Comparison of ENCODE assay signal across 8 mouse cellular contexts in genomic region chr6:90764753-90765152, GRCm38 (mm10).
A peak's percentile ranks its signal among the peaks of the same experiment; 100 is the strongest.
DNase-seq lines count a peak whose midpoint lies in the region; ATAC-seq and TF ChIP-seq lines count a peak whose summit lies in the region.

No protein-coding gene starts in this region.

- no peaks in the 10 kb centered on the region for H3K9me3 ChIP-seq in forebrain, embryonic 10.5 days
- no peaks in the 10 kb centered on the region for H3K9me3 ChIP-seq in forebrain, postnatal 0 days (ENCODE audit: low read length)
- no peaks in the 10 kb centered on the region for H3K9me3 ChIP-seq in heart, embryonic 11.5 days (replicated peaks; ENCODE audit: control insufficient read depth, low read length)
- no peaks in the 10 kb centered on the region for H3K9me3 ChIP-seq in midbrain, embryonic 12.5 days

- H3K79me3 ChIP-seq in C2C12 (ENCODE audit: low read depth), result peaks cover 14% of the 10 kb centered on the region

- no peaks in the 10 kb centered on the region for H3K27me3 ChIP-seq in forebrain, embryonic 10.5 days (ENCODE audit: poor library complexity, severe bottlenecking)
- H3K27me3 ChIP-seq in forebrain, postnatal 0 days (ENCODE audit: insufficient read depth, low read length), result no peaks in the 10 kb centered on the region
- H3K27me3 ChIP-seq in C2C12 (ENCODE audit: control insufficient read depth, insufficient read depth, insufficient read length), result no peaks in the 10 kb centered on the region
- no peaks in the 10 kb centered on the region for H3K27me3 ChIP-seq in heart, embryonic 11.5 days (ENCODE audit: control insufficient read depth, insufficient read depth, low read length)
- 0 out of 2 replicates have a peak, but pooled peaks cover 8% of the 10 kb centered on the region for H3K27me3 ChIP-seq in midbrain, embryonic 12.5 days

- no peak for ATAC-seq in forebrain, postnatal 0 days
- 0 out of 2 replicates have a peak, but pooled peaks have one; percentile 4 for ATAC-seq in heart, embryonic 11.5 days (replicated peaks; ENCODE audit: insufficient number of reproducible peaks, low FRiP score, low TSS enrichment)
- ATAC-seq in midbrain, embryonic 12.5 days (ENCODE audit: low FRiP score, low read depth), result peak; percentile 55; the same call in 1 of the 2 replicates
- ATAC-seq in activated CD4-positive, CD25-positive, alpha-beta regulatory T cell, adult 4 months, result no peak
- no peak for ATAC-seq in megakaryocyte-erythroid progenitor cell, adult 5-6 weeks (replicated peaks; ENCODE audit: low FRiP score, low TSS enrichment, poor library complexity, severe bottlenecking)

- H3K4me3 ChIP-seq in forebrain, embryonic 10.5 days, result no peak overlapping the region
- H3K4me3 ChIP-seq in forebrain, postnatal 0 days (ENCODE audit: low read depth, low read length), result no peak overlapping the region
- H3K4me3 ChIP-seq in C2C12 (ENCODE audit: insufficient read depth, poor library complexity, severe bottlenecking), result no peak overlapping the region
- H3K4me3 ChIP-seq in heart, embryonic 11.5 days (ENCODE audit: low read depth, low read length), result no peak overlapping the region
- no peak overlapping the region for H3K4me3 ChIP-seq in midbrain, embryonic 12.5 days

- H3K4me1 ChIP-seq in forebrain, embryonic 10.5 days, result peaks cover 49% of the 10 kb centered on the region
- H3K4me1 ChIP-seq in forebrain, postnatal 0 days (ENCODE audit: insufficient read depth), result no peaks in the 10 kb centered on the region
- H3K4me1 ChIP-seq in heart, embryonic 11.5 days (ENCODE audit: control insufficient read depth, insufficient read depth, low read length), result peaks cover 36% of the 10 kb centered on the region
- H3K4me1 ChIP-seq in midbrain, embryonic 12.5 days, result peaks cover 27% of the 10 kb centered on the region

- H3K79me2 ChIP-seq in C2C12 (ENCODE audit: control insufficient read depth, insufficient read depth), result peaks cover 40% of the 10 kb centered on the region

- 59% methylated on average over 2 of the region's 2 CpGs for WGBS in forebrain, embryonic 10.5 days
- WGBS in forebrain, postnatal 0 days, result 48% methylated on average over 2 of the region's 2 CpGs
- WGBS in heart, embryonic 11.5 days (ENCODE audit: insufficient replicate concordance), result 67% methylated on average over 2 of the region's 2 CpGs
- 32% methylated on average over 2 of the region's 2 CpGs for WGBS in midbrain, embryonic 12.5 days

- H3K27ac ChIP-seq in forebrain, embryonic 10.5 days, result peak overlapping the region; percentile 77
- H3K27ac ChIP-seq in forebrain, postnatal 0 days (ENCODE audit: low read depth, low read length), result no peak overlapping the region; the same call in 1 of the 2 replicates
- peak overlapping the region; percentile 63 for H3K27ac ChIP-seq in heart, embryonic 11.5 days (ENCODE audit: low read depth, low read length)
- H3K27ac ChIP-seq in midbrain, embryonic 12.5 days (replicated peaks), result peak overlapping the region; percentile 67

- no peak overlapping the region for H3K4me2 ChIP-seq in forebrain, postnatal 0 days (ENCODE audit: low read depth)
- no peak overlapping the region for H3K4me2 ChIP-seq in heart, embryonic 11.5 days
- H3K4me2 ChIP-seq in midbrain, embryonic 12.5 days (replicated peaks), result 0 out of 2 replicates have a peak overlapping the region, but pooled peaks have one; percentile 7

- H3ac ChIP-seq in C2C12 (ENCODE audit: control insufficient read depth, insufficient read length, low read depth), result peak overlapping the region; percentile 4

- TF ChIP-seq CTCF in forebrain, postnatal 0 days (IDR thresholded peaks at IDR 0.05; ENCODE audit: low read depth), result no peak
- TF ChIP-seq CTCF in C2C12 (IDR thresholded peaks at IDR 0.05; ENCODE audit: control insufficient read depth, insufficient read depth, insufficient read length), result no peak

- no peak for DNase-seq in forebrain, embryonic 10.5 days (ENCODE audit: extremely low spot score, low spot score)
- no peak for DNase-seq in forebrain, postnatal 0 days
- no peak for DNase-seq in left cerebral cortex, adult 9 months (ENCODE audit: low spot score in 2 of 2)

- no peak overlapping the region for H3K9ac ChIP-seq in forebrain, postnatal 0 days
- 0 out of 2 replicates have a peak overlapping the region, but pooled peaks have one; percentile 28 for H3K9ac ChIP-seq in heart, embryonic 11.5 days (ENCODE audit: low read depth, low read length)
- H3K9ac ChIP-seq in midbrain, embryonic 12.5 days (replicated peaks), result no peak overlapping the region

- peaks cover 43% of the 10 kb centered on the region for H3K36me3 ChIP-seq in forebrain, embryonic 10.5 days (replicated peaks)
- H3K36me3 ChIP-seq in forebrain, postnatal 0 days (ENCODE audit: insufficient read depth), result no peaks in the 10 kb centered on the region
- H3K36me3 ChIP-seq in C2C12 (ENCODE audit: control insufficient read depth, insufficient read depth), result peaks cover 4% of the 10 kb centered on the region
- H3K36me3 ChIP-seq in heart, embryonic 11.5 days (ENCODE audit: control insufficient read depth, insufficient read depth, low read length), result no peaks in the 10 kb centered on the region
- peaks cover 18% of the 10 kb centered on the region; the same call in 1 of the 2 replicates for H3K36me3 ChIP-seq in midbrain, embryonic 12.5 days

TF ChIP-seq in C2C12, 6 proteins besides CTCF, POLR2A, EP300 and RAD21:
- no peak for TF ChIP-seq MAX (IDR thresholded peaks at IDR 0.05)
- TF ChIP-seq CEBPB (IDR thresholded peaks at IDR 0.05; ENCODE audit: low read depth), result no peak
- peak; percentile 3 for TF ChIP-seq FOSL1 (IDR thresholded peaks at IDR 0.05; ENCODE audit: insufficient read depth, low read length, poor library complexity, severe bottlenecking)
- peak; percentile 91 for TF ChIP-seq MYOD1 (IDR thresholded peaks at IDR 0.05; ENCODE audit: control insufficient read depth, insufficient read length, low read depth)
TF ChIP-seq in C2C12: peak in this region for 2.

Comparison
In these comparisons a context has a peak if more than half of its experiments do, and no peak if none do; other contexts are left out.
1. ATAC-seq: peak in heart, embryonic 11.5 days (single experiment) and midbrain, embryonic 12.5 days (single experiment); none in forebrain, postnatal 0 days (single experiment), activated CD4-positive, CD25-positive, alpha-beta regulatory T cell, adult 4 months (single experiment) and megakaryocyte-erythroid progenitor cell, adult 5-6 weeks (single experiment).